Mouse (Mus musculus) lung, postnatal 14 days (tissue): ENCODE data around the gene Siglec1.
"Not testable (repeated sequence)": the region's sequence is repeated elsewhere in the genome, so short reads cannot be mapped to it uniquely, and the experiment has no call there.

Source experiments
- DNase-seq: peaks from one replicate; pipeline ENCODE4 v3.0.0; 2021

Siglec1 gene

DNA sequence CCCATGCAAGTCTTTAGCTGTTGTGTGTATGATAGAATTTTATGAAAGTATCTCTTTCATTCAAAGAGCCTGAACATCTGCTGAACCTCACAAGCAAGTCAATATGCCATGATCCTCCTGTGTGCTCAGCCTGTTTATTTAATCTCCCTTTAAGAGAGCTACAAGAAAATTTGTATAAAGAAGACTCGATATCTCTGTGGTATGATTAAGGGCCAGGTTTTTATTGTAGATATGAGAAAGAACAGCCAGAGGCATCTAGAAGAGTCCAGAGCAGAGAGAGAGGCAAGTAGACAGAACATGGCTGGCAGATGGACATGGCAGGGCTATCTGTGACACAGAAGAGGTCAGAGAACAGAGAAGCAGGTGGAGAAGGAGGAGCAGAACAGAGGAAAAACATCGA, 40.5 kb downstream of the Siglec1 start:
- DNase-seq: no peak

DNA sequence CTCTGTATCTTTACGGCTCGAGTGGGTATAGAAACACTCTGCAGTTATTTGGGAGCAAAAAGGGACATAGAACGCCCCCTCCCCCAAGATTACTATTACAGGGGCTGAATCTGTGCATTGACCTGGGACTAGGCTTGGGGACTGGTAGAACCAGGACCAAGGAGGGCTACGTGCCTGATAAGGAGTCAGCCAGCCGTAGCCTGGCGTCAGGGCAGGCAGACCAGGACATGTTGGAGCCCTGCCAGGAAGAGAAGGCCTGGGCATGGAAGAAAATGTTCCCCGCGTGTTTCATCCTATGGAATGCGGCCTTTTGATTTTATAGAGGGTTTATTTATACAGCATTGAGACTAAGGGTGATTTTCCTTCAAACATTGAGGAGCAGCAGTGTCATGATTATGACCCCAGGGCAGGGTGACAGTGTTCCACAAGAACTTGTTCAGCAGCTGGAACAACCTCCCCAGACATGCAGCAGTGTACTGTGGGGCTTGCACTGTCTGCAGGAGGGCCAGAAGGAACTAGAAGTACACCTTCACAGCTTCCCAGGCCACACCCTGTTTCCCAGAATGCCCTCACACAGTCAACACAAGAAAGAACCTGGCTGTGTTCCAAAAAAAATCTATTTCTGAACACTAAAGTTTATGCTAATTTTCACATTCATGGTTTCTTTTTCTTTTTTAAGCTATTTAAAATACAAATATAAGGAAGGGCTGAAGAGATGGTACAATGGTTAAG, 41.4 kb downstream of the Siglec1 start:
- no peak for DNase-seq

- no peak for DNase-seq
Measured at GRCm38 (mm10) chr2:131044354-131044852, 42.2 kb downstream of the Siglec1 start.

- DNase-seq: no peak
Measured at GRCm38 (mm10) chr2:131042988-131043387, 43.6 kb downstream of the Siglec1 start, which contains the start of gene Gfra4. Gfra4 (minus strand) TSS chr2:131043088.

- DNase-seq: no peak
Measured at GRCm38 (mm10) chr2:131040854-131041825, 45.4 kb downstream of the Siglec1 start.

DNA sequence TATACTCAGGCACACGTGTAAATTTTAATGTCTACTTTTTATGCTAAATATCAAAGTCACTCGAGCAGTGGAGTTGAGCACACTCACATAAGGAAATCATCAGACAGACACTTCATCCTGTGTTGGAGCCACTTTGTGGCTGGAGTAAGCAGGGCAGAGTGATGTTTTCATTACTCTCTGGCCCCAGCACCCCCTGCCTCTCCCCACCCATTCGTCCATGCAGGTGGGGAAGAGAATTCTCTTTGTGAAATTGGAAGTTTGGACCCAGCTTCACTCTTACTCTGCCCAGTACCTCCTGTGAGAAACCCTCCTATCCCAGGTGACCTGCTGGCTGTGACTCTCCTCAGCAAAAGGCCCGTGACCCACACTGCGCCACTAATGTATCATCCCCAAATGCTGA, 47.9 kb downstream of the Siglec1 start:
- no peak for DNase-seq

DNA sequence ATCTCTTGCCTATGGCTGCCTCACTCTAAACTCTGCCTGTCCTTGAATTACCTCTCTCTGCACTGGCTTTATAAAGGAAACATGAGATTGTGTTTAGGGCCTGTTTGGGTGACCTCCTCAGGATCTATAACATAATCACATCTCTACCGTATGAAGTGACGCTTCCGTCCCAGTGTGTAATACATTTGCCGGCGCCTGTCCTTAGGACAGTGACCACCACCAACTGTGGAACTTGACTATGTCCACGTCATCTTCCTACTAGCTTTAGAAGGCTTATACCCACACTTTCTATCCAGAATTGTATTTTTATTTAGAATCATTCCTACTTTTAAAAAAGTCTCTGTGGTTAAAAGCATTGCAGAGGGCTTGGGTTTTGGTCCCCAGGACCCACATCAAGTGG, 48.4 kb downstream of the Siglec1 start:
- DNase-seq: no peak

- peak; percentile 51 for DNase-seq
Measured at GRCm38 (mm10) chr2:131037226-131037990, 49.2 kb downstream of the Siglec1 start.

DNA sequence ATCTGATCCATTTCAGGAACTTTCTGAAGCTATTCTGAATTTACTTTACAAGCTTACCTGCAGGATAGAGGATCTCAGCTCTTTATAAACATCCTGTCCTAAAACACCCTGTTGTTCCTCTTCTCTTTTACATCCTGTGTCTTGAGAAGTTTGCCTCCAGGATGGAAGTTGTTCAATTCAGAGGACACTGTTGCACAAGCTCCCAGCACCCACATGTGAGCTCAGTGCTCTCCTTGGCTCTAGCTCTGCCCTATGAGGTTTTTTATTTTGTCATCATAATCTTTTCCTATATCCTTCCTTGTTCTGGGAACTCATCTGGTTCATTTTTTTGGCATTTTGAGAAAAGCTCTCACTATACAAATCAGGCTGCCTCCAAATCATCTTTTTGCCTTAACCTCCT, 49.8 kb downstream of the Siglec1 start:
- DNase-seq: no peak

GRCm38 (mm10) chr2:131036343-131036742, 50.2 kb downstream of the Siglec1 start:
- no peak for DNase-seq

DNA sequence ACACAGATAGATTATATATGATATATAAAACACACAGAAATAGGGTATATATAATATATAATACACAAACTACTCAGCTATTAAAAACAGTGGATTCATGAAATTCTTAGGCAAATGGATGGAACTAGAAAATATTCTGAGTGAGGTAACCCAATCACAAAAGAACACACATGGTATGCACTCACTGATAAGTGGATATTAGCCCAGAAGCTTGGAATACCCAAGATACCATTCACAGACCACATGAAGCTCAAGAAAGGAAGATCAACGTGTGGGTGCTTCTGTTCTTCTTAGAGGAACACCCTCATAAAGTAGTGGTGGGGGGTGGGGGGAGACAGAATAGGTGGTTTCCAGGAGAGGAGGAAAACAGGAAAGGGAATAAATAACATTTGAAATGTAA, 55.2 kb downstream of the Siglec1 start:
- DNase-seq: not testable (repeated sequence)

DNA sequence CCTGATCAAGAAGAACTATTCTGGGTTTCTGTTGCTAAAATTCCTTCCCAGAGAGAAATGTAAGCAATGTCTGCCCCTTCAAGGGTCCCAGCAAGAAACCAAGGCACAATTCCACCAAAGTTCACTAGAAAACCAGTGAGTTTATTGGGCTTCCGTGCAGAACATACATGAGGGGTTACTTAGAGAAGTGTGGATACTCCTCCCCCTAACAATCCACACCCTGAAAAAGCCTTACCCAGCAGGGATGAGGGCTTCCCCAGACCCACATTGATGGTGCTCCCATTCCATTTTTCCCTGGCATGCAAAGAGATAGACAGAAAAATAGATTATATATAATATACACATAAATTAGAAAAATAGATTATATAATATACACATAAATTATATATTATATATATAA, 55.6 kb downstream of the Siglec1 start:
- no peak for DNase-seq

- DNase-seq: no peak
Measured at GRCm38 (mm10) chr2:131030561-131030960, 56.0 kb downstream of the Siglec1 start.

- no peak for DNase-seq
Measured at GRCm38 (mm10) chr2:131029065-131029935, 57.3 kb downstream of the Siglec1 start.

- no peak for DNase-seq
Measured at GRCm38 (mm10) chr2:131026941-131027340, 59.6 kb downstream of the Siglec1 start.

DNA sequence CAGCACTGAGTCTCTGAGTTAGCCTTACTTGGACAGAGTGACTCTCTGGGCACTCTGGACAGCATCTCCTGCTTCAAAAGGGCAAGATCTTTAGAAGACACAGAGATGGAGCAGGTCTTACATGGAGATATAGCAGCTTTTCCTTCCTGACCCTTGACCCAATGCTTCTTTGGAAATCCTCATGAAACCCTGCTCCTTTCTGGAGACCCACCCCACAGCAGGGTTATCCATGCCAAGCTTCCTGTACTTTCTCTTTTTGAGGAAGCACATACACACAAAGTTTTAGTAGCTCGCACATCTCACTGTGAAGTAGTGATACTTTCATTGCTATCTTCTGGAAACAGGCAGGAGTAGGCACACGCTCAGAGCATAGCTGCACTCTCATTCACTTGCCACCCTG, 61.3 kb downstream of the Siglec1 start:
- DNase-seq: no peak
